Mouse (Mus musculus) heart, embryonic 10.5 days (tissue): ENCODE measurements around the gene Ric1. TPM values are rescaled to one million over a fixed set of nuclear protein-coding genes. Genes with fewer than 3 reads are reported as not detected.

ENCODE experiments used
- DNase-seq: peaks from one replicate; pipeline ENCODE4 v3.0.0-alpha.2; 2017; ENCODE audit warnings: low spot score
- H3K27ac ChIP-seq: fragments of 300-500 bp; sonication (generic); 2 replicates; pipeline ENCODE4 v1.5.1; 2016; ENCODE audit warnings: mild to moderate bottlenecking
- H3K27me3 ChIP-seq: fragments of 300-500 bp; sonication (generic); 2 replicates; pipeline ENCODE4 v1.6.1; 2016; ENCODE audit warnings: mild to moderate bottlenecking; ENCODE audit not compliant: poor library complexity, insufficient read depth, severe bottlenecking
- H3K36me3 ChIP-seq: fragments of 300-500 bp; sonication (generic); 2 replicates; pipeline ENCODE4 v1.6.1; 2016; ENCODE audit warnings: mild to moderate bottlenecking, moderate library complexity
- H3K4me1 ChIP-seq: fragments of 300-500 bp; sonication (generic); 2 replicates; pipeline ENCODE4 v1.6.1; 2016; ENCODE audit warnings: mild to moderate bottlenecking
- H3K4me3 ChIP-seq: fragments of 300-500 bp; sonication (generic); 2 replicates; pipeline ENCODE4 v1.5.1; 2016; ENCODE audit warnings: mild to moderate bottlenecking, moderate library complexity
- H3K9me3 ChIP-seq: fragments of 300-500 bp; sonication (generic); 2 replicates; pipeline ENCODE4 v1.6.1; 2016; ENCODE audit warnings: mild to moderate bottlenecking, moderate library complexity
- WGBS: fragments of 180-500 bp; shearing (Covaris S2); methylation state at CpG from one replicate; pipeline ENCODE4 v1.1.7; 2016; 5-methylcytosine and 5-hydroxymethylcytosine counted together
- polyA plus RNA-seq: library from polyadenylated mRNA; unstranded; fragments of >200 nt; fragmentation: Nextera tagmentation; extraction: Ambion mirVana; gene quantifications from 2 replicates; pipeline ENCODE4 v1.2.1, GENCODE M21; 2016

Ric1 gene
- polyA plus RNA-seq, 1 experiment from 2014 or later: 8.9 TPM

- Histone ChIP-seq H3K4me3 (peak overlapping the region; percentile 37; the same call in 1 of the 2 replicates), H3K9me3 (no peaks in the 10 kb centered on the region), H3K4me1 (peaks cover 3% of the 10 kb centered on the region; the same call in 1 of the 2 replicates), H3K36me3 (no peaks in the 10 kb centered on the region), H3K27me3 (no peaks in the 10 kb centered on the region), H3K27ac (no peak overlapping the region)
- peak; percentile 90 for DNase-seq
- 7% methylated on average over 6 of the region's 6 CpGs for WGBS
These were observed 20.6 kb upstream of the Ric1 start for GRCm38 (mm10) chr19:29501507-29501906.

GRCm38 (mm10) chr19:29504131-29504530 is 18.0 kb upstream of the Ric1 start:
- DNase-seq: no peak
- WGBS: 79% methylated on average over 2 of the region's 2 CpGs
- Histone ChIP-seq H3K27ac (no peak overlapping the region), H3K36me3 (no peaks in the 10 kb centered on the region), H3K9me3 (no peaks in the 10 kb centered on the region), H3K27me3 (no peaks in the 10 kb centered on the region), H3K4me3 (no peak overlapping the region), H3K4me1 (no peaks in the 10 kb centered on the region)

GRCm38 (mm10) chr19:29505617-29506016 is 16.5 kb upstream of the Ric1 start:
- DNase-seq: peak; percentile 65
- WGBS: 78% methylated on average over 7 of the region's 7 CpGs
- Histone ChIP-seq H3K27ac (no peak overlapping the region), H3K9me3 (no peaks in the 10 kb centered on the region), H3K4me1 (no peaks in the 10 kb centered on the region), H3K4me3 (no peak overlapping the region), H3K36me3 (no peaks in the 10 kb centered on the region), H3K27me3 (no peaks in the 10 kb centered on the region)

- 67% methylated on average over 7 of the region's 7 CpGs for whole genome bisulfite sequencing
- no peak for DNase-seq
- Histone ChIP-seq H3K9me3 (no peaks in the 10 kb centered on the region), H3K4me1 (no peaks in the 10 kb centered on the region), H3K36me3 (no peaks in the 10 kb centered on the region), H3K27me3 (no peaks in the 10 kb centered on the region), H3K27ac (no peak overlapping the region), H3K4me3 (no peak overlapping the region)
These were observed 13.9 kb upstream of the Ric1 start for GRCm38 (mm10) chr19:29508208-29508607.

- H3K4me3 ChIP-seq: no peak overlapping the region
- H3K4me1 ChIP-seq: no peaks in the 10 kb centered on the region
- peaks cover 4% of the 10 kb centered on the region; the same call in 1 of the 2 replicates for H3K36me3 ChIP-seq
- H3K27ac ChIP-seq: no peak overlapping the region
- WGBS: 86% methylated on average over 7 of the region's 7 CpGs
- H3K9me3 ChIP-seq: no peaks in the 10 kb centered on the region
- H3K27me3 ChIP-seq: no peaks in the 10 kb centered on the region
- no peak for DNase-seq
These were observed 12.2 kb upstream of the Ric1 start for GRCm38 (mm10) chr19:29509857-29510256.

- H3K4me1 ChIP-seq: no peaks in the 10 kb centered on the region
- DNase-seq: no peak
- WGBS: 76% methylated on average over 2 of the region's 2 CpGs
- H3K4me3 ChIP-seq: no peak overlapping the region
- H3K36me3 ChIP-seq: peaks cover 9% of the 10 kb centered on the region; the same call in 1 of the 2 replicates
- H3K27me3 ChIP-seq: no peaks in the 10 kb centered on the region
- no peaks in the 10 kb centered on the region for H3K9me3 ChIP-seq
- no peak overlapping the region for H3K27ac ChIP-seq
These were observed 10.3 kb upstream of the Ric1 start for GRCm38 (mm10) chr19:29511826-29512225.

GRCm38 (mm10) chr19:29513111-29513766 is 8.8 kb upstream of the Ric1 start:
- Histone ChIP-seq H3K9me3 (no peaks in the 10 kb centered on the region), H3K27me3 (no peaks in the 10 kb centered on the region), H3K4me1 (no peaks in the 10 kb centered on the region), H3K36me3 (peaks cover 9% of the 10 kb centered on the region; the same call in 1 of the 2 replicates), H3K27ac (no peak overlapping the region), H3K4me3 (no peak overlapping the region)
- no peak for DNase-seq
- WGBS: 75% methylated on average over 2 of the region's 2 CpGs

- 89% methylated on average over 3 of the region's 3 CpGs for WGBS
- no peaks in the 10 kb centered on the region for H3K4me1 ChIP-seq
- no peaks in the 10 kb centered on the region for H3K9me3 ChIP-seq
- H3K36me3 ChIP-seq: peaks cover 9% of the 10 kb centered on the region; the same call in 1 of the 2 replicates
- H3K27ac ChIP-seq: no peak overlapping the region
- DNase-seq: no peak
- H3K27me3 ChIP-seq: no peaks in the 10 kb centered on the region
- H3K4me3 ChIP-seq: no peak overlapping the region
These were observed 8.0 kb upstream of the Ric1 start for GRCm38 (mm10) chr19:29514130-29514529.

GRCm38 (mm10) chr19:29515386-29515785 is 6.7 kb upstream of the Ric1 start:
- no peak for DNase-seq
- H3K27me3 ChIP-seq: no peaks in the 10 kb centered on the region

GRCm38 (mm10) chr19:29515991-29516390 is 6.1 kb upstream of the Ric1 start:
- Histone ChIP-seq H3K4me1 (peaks cover 3% of the 10 kb centered on the region; the same call in 1 of the 2 replicates), H3K4me3 (no peak overlapping the region), H3K27ac (no peak overlapping the region), H3K27me3 (no peaks in the 10 kb centered on the region), H3K36me3 (peaks cover 9% of the 10 kb centered on the region; the same call in 1 of the 2 replicates), H3K9me3 (no peaks in the 10 kb centered on the region)
- no peak for DNase-seq
- 66% methylated on average over 10 of the region's 10 CpGs for WGBS

More at GRCm38 (mm10) chr19:29515386-29515785, 6.7 kb upstream of the Ric1 start:
- Histone ChIP-seq H3K9me3 (no peaks in the 10 kb centered on the region), H3K36me3 (peaks cover 9% of the 10 kb centered on the region; the same call in 1 of the 2 replicates), H3K4me3 (no peak overlapping the region), H3K4me1 (no peaks in the 10 kb centered on the region), H3K27ac (no peak overlapping the region)
- 89% methylated on average over 3 of the region's 3 CpGs for WGBS

GRCm38 (mm10) chr19:29518409-29518808 is 3.7 kb upstream of the Ric1 start:
- no peaks in the 10 kb centered on the region for H3K9me3 ChIP-seq
- no peaks in the 10 kb centered on the region for H3K27me3 ChIP-seq
- H3K4me1 ChIP-seq: peaks cover 7% of the 10 kb centered on the region; the same call in 1 of the 2 replicates
- 88% methylated on average over 7 of the region's 7 CpGs for WGBS
- H3K4me3 ChIP-seq: no peak overlapping the region
- peaks cover 9% of the 10 kb centered on the region; the same call in 1 of the 2 replicates for H3K36me3 ChIP-seq
- DNase-seq: no peak
- no peak overlapping the region for H3K27ac ChIP-seq

- no peak for DNase-seq
- Histone ChIP-seq H3K36me3 (peaks cover 9% of the 10 kb centered on the region; the same call in 1 of the 2 replicates), H3K4me3 (no peak overlapping the region), H3K27ac (no peak overlapping the region), H3K4me1 (peaks cover 7% of the 10 kb centered on the region; the same call in 1 of the 2 replicates), H3K27me3 (no peaks in the 10 kb centered on the region), H3K9me3 (no peaks in the 10 kb centered on the region)
- 77% methylated on average over 4 of the region's 4 CpGs for WGBS
These were observed 3.2 kb upstream of the Ric1 start for GRCm38 (mm10) chr19:29518922-29519321.

- 43% methylated on average over 10 of the region's 10 CpGs for WGBS
- H3K4me3 ChIP-seq: peak overlapping the region; percentile 74
- H3K4me1 ChIP-seq: peaks cover 7% of the 10 kb centered on the region; the same call in 1 of the 2 replicates
- DNase-seq: no peak
- H3K9me3 ChIP-seq: no peaks in the 10 kb centered on the region
- H3K27me3 ChIP-seq: no peaks in the 10 kb centered on the region
- no peaks in the 10 kb centered on the region for H3K36me3 ChIP-seq
- H3K27ac ChIP-seq: peak overlapping the region; percentile 98; the same call in 1 of the 2 replicates
These were observed 1.0 kb upstream of the Ric1 start for GRCm38 (mm10) chr19:29520996-29521560.
